Mouse (Mus musculus) embryonic fibroblast, embryonic 13.5 days (primary cell): ENCODE measurements around the gene Csnk1g2. TPM values are rescaled to one million over a fixed set of nuclear protein-coding genes. Genes with fewer than 3 reads are reported as not detected.
A peak's percentile ranks its signal among the peaks of the same experiment; 100 is the strongest.

ENCODE experiments used
- H3K27ac ChIP-seq: 2 replicates; pipeline ENCODE4 v1.5.1; 2012; ENCODE audit warnings: low read length, control low read depth, inconsistent platforms; ENCODE audit not compliant: insufficient read depth
- H3K4me1 ChIP-seq: 2 replicates; pipeline ENCODE4 v1.6.1; 2011; ENCODE audit warnings: low read length; ENCODE audit not compliant: control insufficient read depth, insufficient read depth
- H3K4me3 ChIP-seq: 2 replicates; pipeline ENCODE4 v1.5.1; 2011; ENCODE audit warnings: mild to moderate bottlenecking, control low read depth, low read length; ENCODE audit not compliant: insufficient read depth
- CTCF ChIP-seq: IDR thresholded peaks from 2 replicates; pipeline ENCODE4 v1.5.1; 2011; ENCODE audit warnings: mild to moderate bottlenecking, control low read depth, low read length, moderate library complexity, borderline replicate concordance; ENCODE audit not compliant: insufficient read depth
- POLR2A ChIP-seq: IDR thresholded peaks from 2 replicates; pipeline ENCODE4 v1.6.1; 2011; ENCODE audit warnings: low read depth, mild to moderate bottlenecking, control low read depth, low read length, moderate library complexity
- polyA plus RNA-seq: library from polyadenylated mRNA; stranded (reverse); fragments of >200 nt; gene quantifications from 2 replicates; pipeline ENCODE4 v1.2.4, GENCODE M21; 2011; ENCODE audit warnings: low read depth; ENCODE audit not compliant: missing spikeins, insufficient read length

Csnk1g2 gene
- polyA plus RNA-seq, 1 experiment, result 92.4 TPM

GRCm38 (mm10) chr10:80671936-80672690, 49.5 kb downstream of the Csnk1g2 start:
- H3K4me3 ChIP-seq, result no peak overlapping the region
- TF ChIP-seq POLR2A (no peak), CTCF (no peak)
- H3K4me1 ChIP-seq, result no peaks in the 10 kb centered on the region
- no peak overlapping the region for H3K27ac ChIP-seq

- Histone ChIP-seq H3K27ac (no peak overlapping the region), H3K4me3 (no peak overlapping the region), H3K4me1 (peaks cover 6% of the 10 kb centered on the region)
- TF ChIP-seq POLR2A (no peak), CTCF (no peak)
These were observed 51.1 kb downstream of the Csnk1g2 start for GRCm38 (mm10) chr10:80673690-80674089.

DNA sequence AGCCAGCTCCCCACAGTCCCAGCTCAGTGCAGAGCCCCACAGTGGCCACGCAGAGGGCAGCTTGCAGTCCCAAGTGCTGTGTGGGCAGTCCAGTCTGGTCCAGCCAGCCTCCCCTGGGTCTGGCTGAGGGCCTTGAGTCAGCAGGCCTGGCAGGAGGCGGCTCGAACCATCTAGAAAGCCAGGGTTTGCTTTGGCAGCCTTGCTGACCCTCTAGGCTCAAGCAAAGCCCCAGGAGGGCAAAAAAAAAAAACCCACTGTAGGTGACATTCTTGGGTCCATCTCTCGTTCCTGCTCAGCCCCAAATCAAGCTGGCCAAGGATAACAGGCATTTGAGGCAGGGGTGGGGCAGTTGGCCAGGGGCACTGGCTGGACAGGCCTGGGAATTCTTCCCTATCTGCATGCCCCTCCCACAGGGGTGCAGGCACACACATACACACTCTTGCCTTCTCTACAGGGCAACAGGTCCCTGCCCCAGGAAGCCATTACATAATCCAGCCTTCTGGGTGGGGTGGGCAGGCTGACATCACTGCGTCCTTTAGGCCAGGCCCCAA, 51.6 kb downstream of the Csnk1g2 start:
- H3K4me1 ChIP-seq, result peaks cover 6% of the 10 kb centered on the region
- no peak overlapping the region; the same call in 1 of the 2 replicates for H3K27ac ChIP-seq
- TF ChIP-seq CTCF (no peak), POLR2A (no peak)
- peak overlapping the region; percentile 83 for H3K4me3 ChIP-seq

DNA sequence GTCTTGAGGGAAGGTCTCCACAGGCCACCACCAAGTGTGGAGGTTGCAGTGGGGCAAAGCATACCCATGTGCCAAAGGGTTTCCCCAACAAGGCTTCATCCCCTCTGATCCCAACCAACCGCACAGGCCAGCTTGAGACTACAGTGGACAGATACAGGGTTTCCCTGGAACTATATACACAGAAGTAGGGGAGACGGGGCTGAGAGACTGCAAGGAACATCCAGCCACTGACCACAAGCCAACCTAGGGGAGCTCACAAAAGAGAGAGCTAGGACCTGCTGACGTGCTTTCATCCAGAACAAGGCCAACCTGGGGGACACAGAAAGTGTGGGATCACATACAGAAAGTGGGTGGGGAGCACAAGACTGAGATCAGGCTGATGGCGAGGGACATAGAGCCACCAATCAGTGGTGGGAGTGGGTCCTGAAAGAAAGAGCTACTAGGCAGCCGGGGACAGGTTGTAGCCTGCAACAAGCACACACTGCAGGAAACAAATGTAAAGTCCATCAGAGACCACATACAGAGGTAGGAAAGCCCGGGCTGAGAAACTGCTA, 52.3 kb downstream of the Csnk1g2 start:
- H3K4me3 ChIP-seq, result peak overlapping the region; percentile 83
- H3K4me1 ChIP-seq, result peaks cover 6% of the 10 kb centered on the region

GRCm38 (mm10) chr10:80675405-80676197, 53.0 kb downstream of the Csnk1g2 start:
- peak overlapping the region; percentile 35; the same call in 1 of the 2 replicates for H3K27ac ChIP-seq
- peaks cover 6% of the 10 kb centered on the region for H3K4me1 ChIP-seq
- TF ChIP-seq CTCF (no peak), POLR2A (no peak)
- peak overlapping the region; percentile 83 for H3K4me3 ChIP-seq

More for the DNA sequence above, 52.3 kb downstream of the Csnk1g2 start:
- 0 out of 2 replicates have a peak, but pooled peaks have one; percentile 19 for TF ChIP-seq POLR2A
- TF ChIP-seq CTCF, result no peak
- H3K27ac ChIP-seq, result peak overlapping the region; percentile 6; the same call in 1 of the 2 replicates

DNA sequence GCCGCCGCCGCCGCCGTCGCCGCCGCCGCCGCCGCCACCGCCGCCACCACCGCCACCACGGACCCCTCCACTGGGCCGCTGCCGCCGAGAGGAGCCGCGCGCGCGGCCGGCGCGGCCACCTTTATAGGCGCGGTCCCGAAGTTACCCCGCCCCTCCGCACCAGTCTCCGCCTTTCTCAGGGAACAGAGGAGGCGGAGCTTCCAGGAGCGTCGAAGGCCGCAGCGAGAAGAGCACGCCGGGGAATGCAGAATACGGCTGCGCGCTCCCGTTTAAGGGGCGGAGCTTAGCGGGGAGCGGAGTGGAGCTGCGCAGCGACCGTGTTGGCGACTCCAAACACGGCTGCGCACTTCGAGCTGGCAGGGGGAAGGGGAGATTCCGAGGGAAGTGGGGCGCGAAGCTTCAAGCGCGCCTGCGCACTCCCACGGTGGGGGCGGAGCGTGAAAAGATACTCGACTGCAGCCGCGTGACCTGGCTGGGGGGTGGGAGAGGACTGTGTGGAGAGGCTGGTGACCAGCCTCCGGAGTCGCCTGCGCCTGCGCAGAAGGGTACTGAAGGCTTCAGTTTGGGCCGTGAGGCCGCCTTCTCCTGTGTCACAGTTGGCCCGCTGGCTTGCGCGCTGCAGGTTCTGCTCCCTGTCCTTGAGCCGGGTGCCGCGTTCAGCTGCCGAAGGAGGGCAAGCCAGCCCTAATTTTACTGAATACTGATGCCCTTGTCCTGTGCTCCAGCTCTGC, 53.7 kb downstream of the Csnk1g2 start:
- Histone ChIP-seq H3K4me1 (peaks cover 6% of the 10 kb centered on the region), H3K27ac (peak overlapping the region; percentile 96), H3K4me3 (peak overlapping the region; percentile 83)
- TF ChIP-seq CTCF (no peak), POLR2A (peak; percentile 99)

DNA sequence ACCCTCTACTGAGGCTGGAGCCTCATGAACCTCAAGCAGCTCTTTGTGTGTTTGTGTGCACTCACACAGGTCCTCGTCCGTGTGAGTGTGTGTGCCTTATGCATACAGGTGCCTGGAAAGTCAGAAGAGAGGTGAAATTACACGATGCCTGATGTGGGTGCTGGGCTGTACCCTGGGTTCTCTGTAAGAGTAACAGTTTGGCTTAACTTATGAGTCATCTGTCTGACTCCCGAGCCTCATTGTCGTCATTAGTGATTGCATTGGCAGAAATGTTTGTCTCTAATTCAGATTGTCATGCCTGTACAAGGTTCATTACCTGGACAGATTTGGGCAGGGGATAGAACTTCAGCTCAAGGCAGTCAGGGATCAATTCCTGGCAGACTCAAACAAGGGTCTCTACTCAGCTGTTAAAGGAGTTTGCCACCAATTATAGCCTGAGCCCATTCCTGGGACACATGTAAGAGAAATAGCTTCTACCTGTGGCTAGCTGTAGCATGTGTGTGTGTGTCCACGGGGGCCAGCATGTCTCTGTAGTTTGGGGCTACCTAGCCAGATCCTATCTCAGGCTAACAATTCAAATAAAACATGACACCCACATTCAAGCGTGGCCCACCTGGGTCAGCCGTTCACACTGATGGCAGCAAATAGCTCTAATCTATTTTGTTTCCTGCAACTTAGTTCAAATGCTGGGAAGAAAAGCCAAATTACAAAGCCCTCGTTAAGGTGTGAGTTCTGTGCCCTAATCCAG, 54.7 kb downstream of the Csnk1g2 start:
- Histone ChIP-seq H3K4me1 (peaks cover 6% of the 10 kb centered on the region), H3K27ac (peak overlapping the region; percentile 96), H3K4me3 (peak overlapping the region; percentile 54)
- TF ChIP-seq CTCF (no peak), POLR2A (peak; percentile 39)

DNA sequence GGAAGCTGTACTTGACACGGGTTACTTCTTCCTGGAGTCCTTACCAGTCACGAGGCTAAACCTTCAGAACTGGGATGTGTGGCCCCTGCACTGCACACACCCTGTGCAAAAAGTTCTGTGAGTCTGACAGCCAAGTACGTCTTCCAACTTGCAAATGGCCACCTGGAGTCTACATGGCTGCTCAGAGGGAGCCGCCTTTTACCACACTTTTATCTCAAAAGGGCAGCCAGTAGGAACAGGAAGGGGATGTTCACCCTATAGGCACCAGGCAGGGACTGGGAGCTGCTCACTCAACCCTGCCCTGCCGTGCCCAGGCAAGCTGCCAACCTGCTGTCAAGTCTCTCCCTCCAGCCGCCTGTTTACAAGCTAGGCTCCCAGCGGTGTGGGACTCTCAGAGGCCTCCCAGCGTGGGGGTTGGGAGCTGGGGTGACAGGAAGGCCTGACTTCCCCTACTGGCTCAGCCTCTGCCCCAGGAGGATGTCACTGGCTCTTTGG, 55.4 kb downstream of the Csnk1g2 start, which contains the start of gene Mknk2:
Mknk2 (minus strand) TSS at position 171 of the 495 bp plus-strand sequence.
- Histone ChIP-seq H3K4me3 (peak within 1 kb of the TSS; percentile 54), H3K4me1 (peaks cover 6% of the 10 kb centered on the region), H3K27ac (peak within 1 kb of the TSS; percentile 96)
- TF ChIP-seq POLR2A, result peak; percentile 33; the same call in 1 of the 2 replicates
- TF ChIP-seq CTCF, result no peak
